Mouse (Mus musculus) kidney, adult 2 months (tissue): ENCODE data around the gene Cmbl.
"Not testable (repeated sequence)": the region's sequence is repeated elsewhere in the genome, so short reads cannot be mapped to it uniquely, and the experiment has no call there.

Source experiments
- CTCF ChIP-seq: fragments of 200-500 bp; conservative IDR thresholded peaks from 2 replicates; pipeline ENCODE4 v1.5.1; 2011; ENCODE audit warnings: low read depth, mild to moderate bottlenecking, control low read depth, low read length, moderate library complexity, mixed read lengths; ENCODE audit not compliant: insufficient read depth, insufficient read length
- POLR2A ChIP-seq: fragments of 200-500 bp; IDR thresholded peaks from one replicate; pipeline ENCODE4 v1.6.1; 2011; ENCODE audit warnings: low read depth, low read length, control low read depth

DNA sequence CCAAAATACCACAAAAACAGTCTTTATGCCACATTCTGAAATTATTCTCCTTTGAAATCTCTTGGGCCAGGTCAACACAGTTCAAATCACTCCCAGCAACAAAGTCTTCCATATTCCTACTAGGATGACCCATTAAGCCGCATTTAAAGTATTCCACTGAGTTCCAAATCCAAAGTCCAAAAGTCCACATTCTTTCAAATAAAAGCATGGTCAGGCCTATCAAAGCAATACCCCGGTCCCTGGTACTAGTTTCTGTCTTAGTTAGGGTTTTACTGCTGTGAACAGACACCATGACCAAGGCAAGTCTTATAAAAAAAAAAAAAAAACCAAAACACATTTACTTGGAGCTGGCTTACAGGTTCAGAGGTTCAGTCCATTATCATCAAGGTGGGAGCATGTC is 15.9 kb downstream of the Cmbl start:
- not testable (repeated sequence) for TF ChIP-seq CTCF, POLR2A
